Comparison of ENCODE assay signal across 29 mouse cellular contexts in the genomic region with DNA sequence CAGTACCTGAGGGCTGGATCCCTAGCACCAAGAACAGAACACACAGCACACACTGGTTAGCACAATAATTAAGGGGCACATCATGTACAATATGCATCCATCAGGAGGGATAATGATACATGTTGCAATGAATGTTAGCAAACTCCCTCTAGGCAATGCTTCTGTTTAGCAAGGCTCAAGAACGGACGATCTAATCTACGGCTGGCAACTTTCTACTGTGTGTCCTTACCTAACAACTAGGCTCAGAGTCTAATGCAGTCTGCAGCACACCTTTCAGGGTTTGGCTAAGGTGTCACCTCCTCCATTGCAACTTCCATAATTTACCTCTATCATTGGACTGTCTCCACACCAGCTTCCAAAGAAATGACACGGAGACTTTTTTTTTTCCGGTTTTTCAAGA. TPM values are rescaled to one million over a fixed set of nuclear protein-coding genes. Genes with fewer than 3 reads are reported as not detected.
"Had no signal": no experiment of that assay in that cellular context is flagged by ENCODE, and none has a peak within 500 bp of the region (broad histone marks: within the 10 kb centered on the region; RNA-seq: fewer than 3 reads in every experiment).

No protein-coding gene starts in this region.

- DNase-seq: left cerebral cortex, postnatal 4 days; liver; liver, embryonic 13.5 days; liver, postnatal 0 days; lung, adult 2 months; lung, embryonic 14.5 days; lung, postnatal 36 days; lung, postnatal 4 days; midbrain, embryonic 14.5 days had no signal

- H3K9me3 ChIP-seq: limb, embryonic 10.5 days; limb, embryonic 12.5 days; limb, embryonic 13.5 days; limb, embryonic 15.5 days; liver, embryonic 12.5 days; liver, embryonic 13.5 days; liver, embryonic 15.5 days; lung, embryonic 15.5 days; midbrain, embryonic 10.5 days; midbrain, embryonic 12.5 days; midbrain, embryonic 13.5 days; midbrain, embryonic 15.5 days had no signal

- H3K4me2 ChIP-seq: limb, embryonic 12.5 days; limb, embryonic 13.5 days; limb, embryonic 15.5 days; liver, embryonic 11.5 days; liver, embryonic 12.5 days; liver, embryonic 13.5 days; liver, embryonic 15.5 days; lung, embryonic 14.5 days; lung, embryonic 15.5 days; midbrain, embryonic 11.5 days; midbrain, embryonic 12.5 days; midbrain, embryonic 13.5 days; midbrain, embryonic 15.5 days had no signal

- H3K27ac ChIP-seq: limb, embryonic 10.5 days; limb, embryonic 12.5 days; limb, embryonic 13.5 days; limb, embryonic 15.5 days; liver, embryonic 12.5 days; liver, embryonic 13.5 days; liver, embryonic 14.5 days; liver, embryonic 15.5 days; lung, embryonic 15.5 days; macrophage; midbrain, embryonic 10.5 days; midbrain, embryonic 12.5 days; midbrain, embryonic 13.5 days; midbrain, embryonic 15.5 days had no signal

- ATAC-seq: liver, embryonic 12.5 days; liver, postnatal 0 days; midbrain, embryonic 13.5 days; midbrain, embryonic 15.5 days; midbrain, embryonic 16.5 days had no signal

- H3K9ac ChIP-seq: limb, embryonic 12.5 days; limb, embryonic 13.5 days; limb, embryonic 15.5 days; liver, embryonic 12.5 days; liver, embryonic 13.5 days; liver, embryonic 14.5 days; liver, embryonic 15.5 days; liver, postnatal 0 days; lung, embryonic 14.5 days; lung, embryonic 15.5 days; midbrain, embryonic 12.5 days; midbrain, embryonic 13.5 days; midbrain, embryonic 15.5 days had no signal

- H3K36me3 ChIP-seq: limb, embryonic 10.5 days; limb, embryonic 12.5 days; limb, embryonic 13.5 days; limb, embryonic 15.5 days; liver, embryonic 12.5 days; liver, embryonic 13.5 days; liver, embryonic 15.5 days; lung, embryonic 15.5 days; midbrain, embryonic 10.5 days; midbrain, embryonic 12.5 days; midbrain, embryonic 13.5 days; midbrain, embryonic 15.5 days had no signal

- H3K4me3 ChIP-seq: limb, embryonic 10.5 days; limb, embryonic 12.5 days; limb, embryonic 13.5 days; limb, embryonic 15.5 days; liver, embryonic 12.5 days; liver, embryonic 13.5 days; liver, embryonic 15.5 days; lung, embryonic 15.5 days; megakaryocyte, embryonic 14.5 days; midbrain, embryonic 10.5 days; midbrain, embryonic 12.5 days; midbrain, embryonic 13.5 days; midbrain, embryonic 15.5 days; myocyte had no signal

- H3K27me3 ChIP-seq: limb, embryonic 12.5 days; limb, embryonic 13.5 days; limb, embryonic 15.5 days; liver, embryonic 12.5 days; liver, embryonic 13.5 days; liver, embryonic 15.5 days; lung, embryonic 15.5 days; midbrain, embryonic 12.5 days; midbrain, embryonic 13.5 days; midbrain, embryonic 15.5 days had no signal

- H3K4me1 ChIP-seq: limb, embryonic 10.5 days; limb, embryonic 12.5 days; limb, embryonic 13.5 days; limb, embryonic 15.5 days; liver, embryonic 13.5 days; lung, embryonic 15.5 days; midbrain, embryonic 10.5 days; midbrain, embryonic 12.5 days; midbrain, embryonic 13.5 days; midbrain, embryonic 15.5 days had no signal

RNA-seq across cellular contexts. Expression of gene Gm28035, which starts 24.1 kb away (rescaled TPM):
- total RNA-seq: megakaryocyte progenitor cell, adult 5-6 weeks; monocyte, adult 5-6 weeks had no signal
- polyA plus RNA-seq: limb, embryonic 12.5 days had no signal
